ENCODE assay signal across 21 mouse cellular contexts in genomic region chr6:137268019-137268418, GRCm38 (mm10). TPM values are rescaled to one million over a fixed set of nuclear protein-coding genes. Genes with fewer than 3 reads are reported as not detected.
DNase-seq lines count a peak whose midpoint lies in the region; ATAC-seq and TF ChIP-seq lines count a peak whose summit lies in the region.
"Had no signal": no experiment of that assay in that cellular context is flagged by ENCODE, and none has a peak within 500 bp of the region (broad histone marks: within the 10 kb centered on the region; RNA-seq: fewer than 3 reads in every experiment).

No protein-coding gene starts in this region.

- DNase-seq in forebrain, embryonic 10.5 days (ENCODE audit: extremely low spot score, low spot score), result no peak
- no peak for DNase-seq in hindbrain, embryonic 14.5 days (ENCODE audit: low spot score)
- peak; percentile 12 for DNase-seq in MN1 (ENCODE audit: low spot score)
- DNase-seq in forebrain, postnatal 0 days, result no peak
- no peak for DNase-seq in embryonic facial prominence, embryonic 10.5 days (ENCODE audit: low spot score)
- DNase-seq: adrenal gland, postnatal 14 days; cerebellum, adult 18-20 months; cerebellum, adult 9-11 months; cerebellum, postnatal 36 days; gastrocnemius, postnatal 14 days; heart, adult 2 months; heart, postnatal 14 days had no signal

- no peaks in the 10 kb centered on the region for H3K27me3 ChIP-seq in forebrain, embryonic 13.5 days
- no peaks in the 10 kb centered on the region for H3K27me3 ChIP-seq in forebrain, embryonic 10.5 days (ENCODE audit: poor library complexity, severe bottlenecking)
- no peaks in the 10 kb centered on the region for H3K27me3 ChIP-seq in hindbrain, embryonic 14.5 days (ENCODE audit: control insufficient read depth, insufficient read depth, low read length)
- H3K27me3 ChIP-seq in hindbrain, embryonic 16.5 days (replicated peaks; ENCODE audit: control insufficient read depth, insufficient read depth, low read length), result no peaks in the 10 kb centered on the region
- H3K27me3 ChIP-seq in forebrain, postnatal 0 days (ENCODE audit: insufficient read depth, low read length), result no peaks in the 10 kb centered on the region
- H3K27me3 ChIP-seq in embryonic facial prominence, embryonic 10.5 days (replicated peaks; ENCODE audit: low read depth, poor library complexity, severe bottlenecking), result no peaks in the 10 kb centered on the region
- H3K27me3 ChIP-seq: heart, embryonic 15.5 days had no signal

- no peak overlapping the region for H3K4me3 ChIP-seq in forebrain, embryonic 13.5 days
- no peak overlapping the region for H3K4me3 ChIP-seq in forebrain, embryonic 10.5 days
- H3K4me3 ChIP-seq in hindbrain, embryonic 14.5 days (replicated peaks; ENCODE audit: low read length), result no peak overlapping the region
- H3K4me3 ChIP-seq in hindbrain, embryonic 16.5 days (ENCODE audit: low read length), result no peak overlapping the region
- H3K4me3 ChIP-seq in forebrain, postnatal 0 days (ENCODE audit: low read depth, low read length), result no peak overlapping the region
- no peak overlapping the region for H3K4me3 ChIP-seq in embryonic facial prominence, embryonic 10.5 days
- H3K4me3 ChIP-seq: heart, adult 2 months; heart, embryonic 15.5 days had no signal

- no peak for ATAC-seq in forebrain, embryonic 13.5 days
- no peak for ATAC-seq in hindbrain, embryonic 14.5 days (ENCODE audit: low FRiP score)
- ATAC-seq in hindbrain, embryonic 16.5 days, result no peak
- no peak for ATAC-seq in forebrain, postnatal 0 days
- ATAC-seq: activated CD4-positive, CD25-positive, alpha-beta regulatory T cell, adult 4 months; intestine, embryonic 16.5 days; Patski had no signal

- peak overlapping the region; percentile 27; the same call in 1 of the 2 replicates for H3K27ac ChIP-seq in forebrain, embryonic 13.5 days
- H3K27ac ChIP-seq in forebrain, embryonic 10.5 days, result no peak overlapping the region
- peak overlapping the region; percentile 59; the same call in 1 of the 2 replicates for H3K27ac ChIP-seq in hindbrain, embryonic 14.5 days
- no peak overlapping the region for H3K27ac ChIP-seq in hindbrain, embryonic 16.5 days (ENCODE audit: low read depth, low read length)
- 0 out of 2 replicates have a peak overlapping the region, but pooled peaks have one; percentile 21 for H3K27ac ChIP-seq in forebrain, postnatal 0 days (ENCODE audit: low read depth, low read length)
- no peak overlapping the region for H3K27ac ChIP-seq in embryonic facial prominence, embryonic 10.5 days (replicated peaks)
- H3K27ac ChIP-seq: heart, adult 2 months; heart, embryonic 15.5 days had no signal

- no peak for TF ChIP-seq CTCF in forebrain, postnatal 0 days (IDR thresholded peaks at IDR 0.05; ENCODE audit: low read depth)

- no peak overlapping the region for H3K9ac ChIP-seq in forebrain, embryonic 13.5 days
- H3K9ac ChIP-seq in hindbrain, embryonic 14.5 days, result no peak overlapping the region
- no peak overlapping the region for H3K9ac ChIP-seq in hindbrain, embryonic 16.5 days (ENCODE audit: low read depth, low read length)
- no peak overlapping the region for H3K9ac ChIP-seq in forebrain, postnatal 0 days
- H3K9ac ChIP-seq: heart, embryonic 15.5 days had no signal

- WGBS in forebrain, embryonic 13.5 days, result 58% methylated on average over 8 of the region's 8 CpGs
- 89% methylated on average over 8 of the region's 8 CpGs for WGBS in forebrain, embryonic 10.5 days
- 50% methylated on average over 8 of the region's 8 CpGs for WGBS in hindbrain, embryonic 14.5 days
- 57% methylated on average over 8 of the region's 8 CpGs for WGBS in hindbrain, embryonic 16.5 days
- 44% methylated on average over 8 of the region's 8 CpGs for WGBS in forebrain, postnatal 0 days
- WGBS in embryonic facial prominence, embryonic 10.5 days, result 88% methylated on average over 8 of the region's 8 CpGs

- H3K36me3 ChIP-seq in forebrain, embryonic 13.5 days (ENCODE audit: poor library complexity, severe bottlenecking), result no peaks in the 10 kb centered on the region
- no peaks in the 10 kb centered on the region for H3K36me3 ChIP-seq in forebrain, embryonic 10.5 days (replicated peaks)
- no peaks in the 10 kb centered on the region for H3K36me3 ChIP-seq in hindbrain, embryonic 14.5 days (replicated peaks; ENCODE audit: control insufficient read depth, insufficient read depth)
- H3K36me3 ChIP-seq in hindbrain, embryonic 16.5 days (ENCODE audit: control insufficient read depth, insufficient read depth, low read length), result no peaks in the 10 kb centered on the region
- H3K36me3 ChIP-seq in forebrain, postnatal 0 days (ENCODE audit: insufficient read depth), result no peaks in the 10 kb centered on the region
- no peaks in the 10 kb centered on the region for H3K36me3 ChIP-seq in embryonic facial prominence, embryonic 10.5 days (replicated peaks)
- H3K36me3 ChIP-seq: heart, embryonic 15.5 days had no signal

- no peaks in the 10 kb centered on the region for H3K9me3 ChIP-seq in forebrain, embryonic 13.5 days (replicated peaks)
- no peaks in the 10 kb centered on the region for H3K9me3 ChIP-seq in forebrain, embryonic 10.5 days
- no peaks in the 10 kb centered on the region for H3K9me3 ChIP-seq in hindbrain, embryonic 14.5 days (ENCODE audit: control insufficient read depth, low read length)
- no peaks in the 10 kb centered on the region for H3K9me3 ChIP-seq in hindbrain, embryonic 16.5 days (ENCODE audit: control insufficient read depth, low read length)
- no peaks in the 10 kb centered on the region for H3K9me3 ChIP-seq in forebrain, postnatal 0 days (ENCODE audit: low read length)
- no peaks in the 10 kb centered on the region for H3K9me3 ChIP-seq in embryonic facial prominence, embryonic 10.5 days
- H3K9me3 ChIP-seq: heart, embryonic 15.5 days had no signal

- H3K4me1 ChIP-seq in forebrain, embryonic 13.5 days, result peaks cover 23% of the 10 kb centered on the region
- no peaks in the 10 kb centered on the region for H3K4me1 ChIP-seq in forebrain, embryonic 10.5 days
- H3K4me1 ChIP-seq in hindbrain, embryonic 14.5 days (replicated peaks; ENCODE audit: control insufficient read depth, insufficient read depth, low read length), result peaks cover 14% of the 10 kb centered on the region
- H3K4me1 ChIP-seq in hindbrain, embryonic 16.5 days (ENCODE audit: control insufficient read depth, insufficient read depth, low read depth, low read length), result no peaks in the 10 kb centered on the region
- H3K4me1 ChIP-seq in forebrain, postnatal 0 days (ENCODE audit: insufficient read depth), result peaks cover 5% of the 10 kb centered on the region
- no peaks in the 10 kb centered on the region for H3K4me1 ChIP-seq in embryonic facial prominence, embryonic 10.5 days
- H3K4me1 ChIP-seq: heart, embryonic 15.5 days had no signal

- H3K4me2 ChIP-seq in forebrain, embryonic 13.5 days, result 0 out of 2 replicates have a peak overlapping the region, but pooled peaks have one; percentile 10
- 0 out of 2 replicates have a peak overlapping the region, but pooled peaks have one; percentile 16 for H3K4me2 ChIP-seq in hindbrain, embryonic 14.5 days (replicated peaks)
- no peak overlapping the region for H3K4me2 ChIP-seq in hindbrain, embryonic 16.5 days (ENCODE audit: low read length)
- no peak overlapping the region for H3K4me2 ChIP-seq in forebrain, postnatal 0 days (ENCODE audit: low read depth)
- H3K4me2 ChIP-seq: heart, embryonic 11.5 days; heart, embryonic 15.5 days had no signal

RNA-seq across cellular contexts. Expression of gene Ptpro, which starts 15.9 kb away (rescaled TPM):
- 29.5 and 30.6 TPM in 2 replicates for polyA plus RNA-seq in forebrain, embryonic 13.5 days (2015; fragmentation: Nextera tagmentation; extraction: Ambion mirVana)
- 2.9 and 3.2 TPM in 2 replicates for polyA plus RNA-seq in forebrain, embryonic 10.5 days (2016; fragmentation: Nextera tagmentation; extraction: Ambion mirVana)
- 54.6 and 61.6 TPM in 2 replicates for polyA plus RNA-seq in hindbrain, embryonic 14.5 days (2014; fragmentation: Nextera tagmentation; extraction: Ambion mirVana)
- polyA plus RNA-seq in hindbrain, embryonic 16.5 days (2015; fragmentation: Nextera tagmentation; extraction: Ambion mirVana), result 39.2 and 51.8 TPM in 2 replicates
- total RNA-seq in forebrain, postnatal 0 days (2014; rRNA removed), result 99.2 and 132 TPM in 2 replicates
- 44.8 and 45.2 TPM in 2 replicates for polyA plus RNA-seq in forebrain, postnatal 0 days (2015; fragmentation: Nextera tagmentation; extraction: Ambion mirVana)
- 2.3 and 2.4 TPM in 2 replicates for polyA plus RNA-seq in embryonic facial prominence, embryonic 10.5 days (2016; fragmentation: Nextera tagmentation; extraction: Ambion mirVana)
- total RNA-seq: MEL had no signal
- polyA plus RNA-seq: C2C12, Patski had no signal

Comparison
In these comparisons a context has a peak if more than half of its experiments do, and no peak if none do; other contexts are left out.
1. H3K27ac ChIP-seq: peak in forebrain, embryonic 13.5 days (single experiment), hindbrain, embryonic 14.5 days (single experiment) and forebrain, postnatal 0 days (single experiment); none in forebrain, embryonic 10.5 days (single experiment), hindbrain, embryonic 16.5 days (single experiment) and embryonic facial prominence, embryonic 10.5 days (single experiment).
2. H3K4me2 ChIP-seq: peak in forebrain, embryonic 13.5 days (single experiment) and hindbrain, embryonic 14.5 days (single experiment); none in hindbrain, embryonic 16.5 days (single experiment) and forebrain, postnatal 0 days (single experiment).